Mouse (Mus musculus): ENCODE results near the gene Acvr2a. TPM values are rescaled to one million over a fixed set of nuclear protein-coding genes. Genes with fewer than 3 reads are reported as not detected.

The Acvr2a gene
- polyA plus RNA-seq (2015; fragmentation: Nextera tagmentation; extraction: Ambion mirVana) = 6.8 and 8.3 TPM in 2 replicates

DNA sequence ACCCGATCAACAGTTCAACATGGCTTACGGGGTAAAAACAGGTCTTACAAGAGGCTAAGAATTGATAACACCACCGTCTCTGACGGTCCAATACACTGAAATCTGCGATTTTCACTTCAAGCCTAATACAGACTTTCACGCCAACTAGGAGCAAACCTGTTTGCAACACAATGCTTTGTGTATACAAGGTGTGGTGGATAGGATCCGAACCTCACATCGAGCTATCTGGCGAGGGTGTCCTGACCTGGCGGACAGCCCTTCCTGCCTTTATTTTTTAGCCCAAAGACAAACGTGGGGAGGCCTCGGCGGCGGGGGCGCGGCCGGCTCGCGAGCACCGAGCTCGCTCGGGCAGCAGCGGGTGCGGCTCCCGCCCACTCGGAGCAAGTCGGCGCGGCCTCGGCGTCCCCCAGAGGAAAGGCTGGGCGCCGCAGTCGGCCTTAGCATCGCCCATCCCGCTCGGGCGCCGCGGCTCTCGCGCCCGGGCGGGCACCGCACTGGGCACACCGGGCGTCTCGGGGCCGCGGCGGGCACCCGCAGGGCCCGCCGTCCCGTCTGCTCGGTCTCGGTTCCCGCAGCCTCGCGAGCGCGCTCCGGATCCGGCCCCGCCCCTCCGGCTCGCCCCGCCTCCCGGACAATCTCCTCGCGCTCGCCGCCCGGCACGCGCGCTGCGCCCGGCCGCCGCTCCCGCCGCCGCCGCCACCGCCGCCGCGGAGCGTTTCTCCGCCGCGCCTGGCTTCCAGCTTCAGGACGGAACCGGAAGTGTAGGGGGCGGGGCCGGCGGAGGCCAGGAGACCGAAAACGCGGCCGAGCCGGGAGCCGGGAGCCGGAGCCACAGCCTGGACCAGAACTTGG lies at the start of gene Acvr2a:
Gene Acvr2a, plus strand, starts transcription at position 739 of the 852 bp plus-strand sequence.

DNA sequence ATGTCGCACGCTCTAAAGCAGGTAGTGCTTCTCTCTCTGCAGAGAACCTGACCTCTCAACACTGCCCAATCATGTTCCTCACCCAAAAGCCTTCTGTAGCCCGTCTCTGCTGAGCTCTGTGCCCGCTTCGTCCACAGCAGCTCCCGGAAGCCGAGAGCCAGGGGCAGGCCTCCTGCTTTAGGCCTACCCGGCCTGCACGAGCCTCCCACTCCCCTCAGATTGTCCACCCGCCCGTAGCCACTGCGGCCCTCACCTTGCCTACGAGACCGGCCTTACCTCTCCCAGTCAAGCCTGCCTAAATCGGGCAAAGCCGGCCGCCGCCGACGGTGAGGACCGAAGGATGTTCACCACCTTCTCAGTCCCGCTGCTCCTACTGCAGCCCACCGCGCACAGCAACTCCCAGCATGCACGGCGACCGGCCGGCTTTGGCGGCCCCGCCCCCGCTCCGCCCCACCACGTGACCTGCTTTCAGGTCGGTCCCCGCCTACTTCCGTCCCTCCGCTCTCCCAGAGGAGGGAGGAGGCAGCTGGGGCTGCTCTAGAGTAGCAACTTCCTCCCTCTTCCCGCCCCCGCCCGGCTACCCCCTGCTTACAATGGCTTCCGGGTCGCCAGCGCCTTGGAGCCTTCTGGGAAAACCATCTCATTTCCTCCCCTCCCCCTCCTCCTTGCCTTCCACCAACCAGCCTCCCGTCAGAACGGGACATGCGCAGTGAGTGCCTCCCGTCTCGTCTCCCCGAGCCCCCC lies 135.1 kb downstream of the Acvr2a start, which contains the start of gene Mbd5:
Gene Mbd5, plus strand, starts transcription at position 668 of the 744 bp plus-strand sequence.

DNA sequence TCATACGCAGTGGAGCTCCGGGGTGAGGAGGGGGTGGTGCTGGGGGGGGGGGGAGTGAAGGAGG lies 136.2 kb downstream of the Acvr2a start, which contains the start of gene Orc4:
Gene Orc4, minus strand, starts transcription at position 26 of the 64 bp plus-strand sequence.

Other genes with a start within 250 kb of the Acvr2a start
- gene Mbd5, start 135.4 kb downstream of the Acvr2a start, polyA plus RNA-seq (2015; fragmentation: Nextera tagmentation; extraction: Ambion mirVana) = 18.5 and 22.1 TPM in 2 replicates
- gene Orc4, start 136.2 kb downstream of the Acvr2a start, polyA plus RNA-seq (2015; fragmentation: Nextera tagmentation; extraction: Ambion mirVana) = 90.9 and 99.9 TPM in 2 replicates